Mouse (Mus musculus): ENCODE measurements around the gene T.

DNA sequence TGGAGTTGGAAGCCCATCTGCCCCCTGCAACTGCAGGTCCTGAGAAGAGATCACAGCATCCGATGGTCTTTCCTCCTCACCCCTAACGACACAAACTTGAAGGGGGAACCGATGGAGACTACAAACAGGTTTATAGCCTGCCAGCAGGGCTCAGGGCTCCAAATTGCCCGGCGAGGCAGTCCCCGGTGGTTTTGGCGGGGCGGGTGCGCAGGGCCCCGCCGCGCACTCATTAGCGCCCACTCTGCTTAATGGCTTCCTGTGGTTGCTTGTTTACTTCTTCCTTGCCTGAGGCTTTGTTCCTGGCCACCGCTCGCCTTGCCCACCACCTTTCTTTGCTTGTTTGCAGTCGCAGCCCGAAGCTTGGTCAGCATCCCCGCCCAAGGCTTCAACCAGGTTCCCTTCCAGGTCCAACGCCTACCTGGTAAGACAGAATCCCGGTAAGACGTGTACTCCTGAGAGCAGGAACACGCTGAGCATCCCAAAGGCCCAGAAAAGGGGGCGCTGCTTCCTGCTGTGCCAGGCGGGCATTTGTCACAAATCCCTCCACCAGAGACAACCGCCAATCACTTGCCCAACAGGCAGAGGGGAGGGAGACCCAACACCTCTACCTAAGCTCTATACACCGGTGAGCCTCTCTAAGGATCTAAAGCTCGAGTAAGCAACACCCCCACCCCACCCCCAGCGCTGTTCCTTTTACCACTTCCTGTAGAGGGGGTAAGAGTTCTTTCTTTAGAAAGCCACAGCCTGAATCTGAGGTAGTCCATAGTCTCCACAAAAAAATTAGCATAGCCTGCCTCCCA, 45.0 kb upstream of the T start:
- no peak for TF ChIP-seq POLR2A (IDR thresholded peaks at IDR 0.05; ENCODE audit: low read depth, low read length)
- TF ChIP-seq CTCF (conservative IDR thresholded peaks at IDR 0.05; ENCODE audit: insufficient read depth, insufficient read length, low read depth, low read length) = no peak
